Mouse (Mus musculus) kidney, adult 2 months (tissue): ENCODE measurements around the gene Vps26a. TPM values are rescaled to one million over a fixed set of nuclear protein-coding genes. Genes with fewer than 3 reads are reported as not detected.

Experiments
- DNase-seq: peaks from one replicate; pipeline ENCODE4 v3.0.0; 2021
- H3K27ac ChIP-seq: fragments of 200-500 bp; 2 replicates; pipeline ENCODE4 v1.5.1; 2012; ENCODE audit warnings: low read depth, low read length, control low read depth, inconsistent platforms; ENCODE audit not compliant: insufficient read depth
- H3K27me3 ChIP-seq: fragments of 200-500 bp; replicated peaks from 2 replicates; pipeline ENCODE4 v1.6.1; 2012; ENCODE audit warnings: mild to moderate bottlenecking, moderate library complexity, low read length, inconsistent platforms; ENCODE audit not compliant: control insufficient read depth, insufficient read depth
- H3K36me3 ChIP-seq: fragments of 200-500 bp; 2 replicates; pipeline ENCODE4 v1.6.1; 2012; ENCODE audit warnings: mild to moderate bottlenecking, moderate library complexity, low read length, inconsistent platforms; ENCODE audit not compliant: control insufficient read depth, insufficient read depth
- H3K4me1 ChIP-seq: fragments of 200-500 bp; 2 replicates; pipeline ENCODE4 v1.6.1; 2011; ENCODE audit warnings: low read length; ENCODE audit not compliant: control insufficient read depth, insufficient read depth
- H3K4me3 ChIP-seq: fragments of 200-500 bp; 2 replicates; pipeline ENCODE4 v1.5.1; 2011; ENCODE audit warnings: mild to moderate bottlenecking, low read depth, low read length, control low read depth; ENCODE audit not compliant: insufficient read depth
- CTCF ChIP-seq: fragments of 200-500 bp; conservative IDR thresholded peaks from 2 replicates; pipeline ENCODE4 v1.5.1; 2011; ENCODE audit warnings: low read depth, mild to moderate bottlenecking, control low read depth, low read length, moderate library complexity, mixed read lengths; ENCODE audit not compliant: insufficient read depth, insufficient read length
- POLR2A ChIP-seq: fragments of 200-500 bp; IDR thresholded peaks from one replicate; pipeline ENCODE4 v1.6.1; 2011; ENCODE audit warnings: low read depth, low read length, control low read depth
- WGBS: fragments of 180-500 bp; shearing (Covaris S2); methylation state at CpG from one replicate; pipeline ENCODE4 v1.1.7; 2018; 5-methylcytosine and 5-hydroxymethylcytosine counted together
- polyA plus RNA-seq: library from polyadenylated mRNA; depleted of rRNA; stranded (reverse); fragments of >200 nt; gene quantifications from 2 replicates; pipeline ENCODE4 v1.2.3, GENCODE M21; 2012

Gene Vps26a
- polyA plus RNA-seq, 1 experiment: 24.5 TPM

GRCm38 (mm10) chr10:62430427-62430826, 56.2 kb downstream of the Vps26a start:
- DNase-seq: no peak
- peaks cover 5% of the 10 kb centered on the region for H3K36me3 ChIP-seq
- WGBS: 86% methylated on average over 5 of the region's 5 CpGs
- H3K27ac ChIP-seq: no peak overlapping the region
- no peaks in the 10 kb centered on the region for H3K4me1 ChIP-seq
- no peaks in the 10 kb centered on the region for H3K27me3 ChIP-seq
- TF ChIP-seq POLR2A (no peak), CTCF (no peak)
- no peak overlapping the region for H3K4me3 ChIP-seq

GRCm38 (mm10) chr10:62425081-62425871, 61.3 kb downstream of the Vps26a start:
- Histone ChIP-seq H3K27ac (no peak overlapping the region), H3K4me3 (no peak overlapping the region), H3K27me3 (no peaks in the 10 kb centered on the region), H3K36me3 (peaks cover 3% of the 10 kb centered on the region; the same call in 1 of the 2 replicates), H3K4me1 (no peaks in the 10 kb centered on the region)
- DNase-seq: peak; percentile 23
- TF ChIP-seq CTCF (no peak), POLR2A (no peak)
- 47% methylated on average over 9 of the region's 9 CpGs for WGBS

GRCm38 (mm10) chr10:62422255-62422654, 64.3 kb downstream of the Vps26a start, which contains the start of gene Hkdc1:
Gene Hkdc1 (minus strand): TSS chr10:62422491.
- no peaks in the 10 kb centered on the region for H3K4me1 ChIP-seq
- WGBS: 33% methylated on average over 15 of the region's 15 CpGs
- no peak within 1 kb of the TSS for H3K4me3 ChIP-seq
- peak; percentile 25 for DNase-seq
- H3K27me3 ChIP-seq: no peaks in the 10 kb centered on the region
- no peaks in the 10 kb centered on the region for H3K36me3 ChIP-seq
- no peak for TF ChIP-seq CTCF
- TF ChIP-seq POLR2A: no peak
- no peak within 1 kb of the TSS for H3K27ac ChIP-seq

- WGBS: 95% methylated on average over 3 of the region's 3 CpGs
- TF ChIP-seq POLR2A (no peak), CTCF (no peak)
- Histone ChIP-seq H3K4me3 (no peak overlapping the region), H3K4me1 (no peaks in the 10 kb centered on the region), H3K36me3 (no peaks in the 10 kb centered on the region), H3K27ac (no peak overlapping the region), H3K27me3 (no peaks in the 10 kb centered on the region)
- DNase-seq: no peak
Observed at GRCm38 (mm10) chr10:62421127-62421526, 65.5 kb downstream of the Vps26a start.

- no peak overlapping the region for H3K4me3 ChIP-seq
- WGBS: 51% methylated on average over 6 of the region's 6 CpGs
- H3K4me1 ChIP-seq: no peaks in the 10 kb centered on the region
- DNase-seq: no peak
- no peaks in the 10 kb centered on the region for H3K27me3 ChIP-seq
- no peaks in the 10 kb centered on the region for H3K36me3 ChIP-seq
- TF ChIP-seq CTCF (no peak), POLR2A (no peak)
- H3K27ac ChIP-seq: no peak overlapping the region
Observed at GRCm38 (mm10) chr10:62420399-62420798, 66.2 kb downstream of the Vps26a start.

GRCm38 (mm10) chr10:62419422-62419821, 67.2 kb downstream of the Vps26a start:
- TF ChIP-seq CTCF (no peak), POLR2A (no peak)
- Histone ChIP-seq H3K36me3 (no peaks in the 10 kb centered on the region), H3K4me3 (no peak overlapping the region)

GRCm38 (mm10) chr10:62418831-62419356, 67.7 kb downstream of the Vps26a start:
- H3K4me3 ChIP-seq: no peak overlapping the region
- H3K4me1 ChIP-seq: no peaks in the 10 kb centered on the region
- H3K27ac ChIP-seq: no peak overlapping the region
- no peak for TF ChIP-seq POLR2A
- TF ChIP-seq CTCF: no peak
- WGBS: 74% methylated on average over 7 of the region's 7 CpGs
- no peaks in the 10 kb centered on the region for H3K36me3 ChIP-seq
- no peak for DNase-seq
- H3K27me3 ChIP-seq: no peaks in the 10 kb centered on the region

More at GRCm38 (mm10) chr10:62419422-62419821, 67.2 kb downstream of the Vps26a start:
- Histone ChIP-seq H3K4me1 (no peaks in the 10 kb centered on the region), H3K27ac (no peak overlapping the region), H3K27me3 (no peaks in the 10 kb centered on the region)
- 81% methylated on average over 5 of the region's 5 CpGs for WGBS
- DNase-seq: no peak
